Mouse (Mus musculus): ENCODE measurements around the gene Wdr13. TPM values are rescaled to one million over a fixed set of nuclear protein-coding genes. Genes with fewer than 3 reads are reported as not detected.

Wdr13 gene
- polyA plus RNA-seq (2015; fragmentation: Nextera tagmentation; extraction: Ambion mirVana) = 20.9 and 22.8 TPM in 2 replicates

GRCm38 (mm10) chrX:8132017-8132976, at the start of gene Wdr13:
Wdr13 (minus strand) TSS chrX:8132892.
- Histone ChIP-seq H3K4me2 (peak within 1 kb of the TSS; percentile 69), H3K27ac (replicated peaks) (peak within 1 kb of the TSS; percentile 98), H3K4me1 (peaks cover 7% of the 10 kb centered on the region; the same call in 1 of the 2 replicates), H3K27me3 (replicated peaks) (no peaks in the 10 kb centered on the region), H3K36me3 (peaks cover 36% of the 10 kb centered on the region), H3K9me3 (no peaks in the 10 kb centered on the region), H3K4me3 (peak within 1 kb of the TSS; percentile 64), H3K9ac (peak within 1 kb of the TSS; percentile 81)
- 5% methylated on average over 40 of the region's 40 CpGs for WGBS
- peak; percentile 90 for ATAC-seq (ENCODE audit: extremely low read depth, insufficient number of reproducible peaks, low FRiP score, low TSS enrichment)

DNA sequence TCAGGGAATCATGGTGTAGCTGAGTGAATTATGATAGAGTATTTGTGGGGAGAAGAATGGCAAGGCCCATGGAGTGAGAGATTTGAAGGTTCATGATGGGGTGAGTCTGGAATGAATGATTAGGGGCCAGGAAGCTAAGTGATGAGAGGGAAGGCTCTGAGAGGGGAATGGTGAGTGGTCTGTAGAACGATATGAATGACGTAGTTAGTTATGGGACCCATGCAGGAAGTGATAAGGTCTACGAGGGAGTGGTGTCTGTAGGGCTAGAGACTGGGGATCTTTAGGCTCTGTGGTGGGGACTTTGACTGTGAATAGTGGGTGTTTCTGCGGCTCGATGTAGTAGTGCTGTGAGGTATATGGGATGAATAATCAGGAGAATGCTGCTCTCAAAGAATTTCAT, 47.0 kb upstream of the Wdr13 start:
- H3K27ac ChIP-seq (replicated peaks) = no peak overlapping the region
- WGBS = 71% methylated on average over 5 of the region's 5 CpGs
- no peaks in the 10 kb centered on the region; the same call in 1 of the 2 replicates for H3K36me3 ChIP-seq
- peaks cover 4% of the 10 kb centered on the region for H3K4me1 ChIP-seq
- H3K9ac ChIP-seq = no peak overlapping the region
- H3K4me2 ChIP-seq = no peak overlapping the region
- no peaks in the 10 kb centered on the region for H3K27me3 ChIP-seq (replicated peaks)
- H3K4me3 ChIP-seq = no peak overlapping the region
- no peaks in the 10 kb centered on the region for H3K9me3 ChIP-seq
- ATAC-seq (ENCODE audit: extremely low read depth, insufficient number of reproducible peaks, low FRiP score, low TSS enrichment) = no peak

- Histone ChIP-seq H3K27me3 (replicated peaks) (no peaks in the 10 kb centered on the region), H3K9me3 (no peaks in the 10 kb centered on the region), H3K4me3 (no peak overlapping the region), H3K4me2 (no peak overlapping the region), H3K4me1 (peaks cover 6% of the 10 kb centered on the region), H3K9ac (no peak overlapping the region), H3K36me3 (no peaks in the 10 kb centered on the region), H3K27ac (replicated peaks) (no peak overlapping the region)
- ATAC-seq (ENCODE audit: extremely low read depth, insufficient number of reproducible peaks, low FRiP score, low TSS enrichment) = no peak
- WGBS = 74% methylated on average over 2 of the region's 2 CpGs
Observed at GRCm38 (mm10) chrX:8178871-8179270, 46.2 kb upstream of the Wdr13 start.

- Histone ChIP-seq H3K9ac (peak within 1 kb of the TSS; percentile 83), H3K27ac (replicated peaks) (peak within 1 kb of the TSS; percentile 61; the same call in 1 of the 2 replicates), H3K9me3 (no peaks in the 10 kb centered on the region), H3K27me3 (replicated peaks) (no peaks in the 10 kb centered on the region), H3K4me1 (peaks cover 6% of the 10 kb centered on the region), H3K36me3 (peaks cover 13% of the 10 kb centered on the region), H3K4me3 (peak within 1 kb of the TSS; percentile 72), H3K4me2 (peak within 1 kb of the TSS; percentile 69)
- ATAC-seq (ENCODE audit: extremely low read depth, insufficient number of reproducible peaks, low FRiP score, low TSS enrichment) = peak; percentile 94
- 11% methylated on average over 56 of the region's 56 CpGs for WGBS
Observed at GRCm38 (mm10) chrX:8175504-8176385, 43.1 kb upstream of the Wdr13 start, which contains the start of gene Tbc1d25. Tbc1d25 (minus strand) TSS chrX:8176181.

DNA sequence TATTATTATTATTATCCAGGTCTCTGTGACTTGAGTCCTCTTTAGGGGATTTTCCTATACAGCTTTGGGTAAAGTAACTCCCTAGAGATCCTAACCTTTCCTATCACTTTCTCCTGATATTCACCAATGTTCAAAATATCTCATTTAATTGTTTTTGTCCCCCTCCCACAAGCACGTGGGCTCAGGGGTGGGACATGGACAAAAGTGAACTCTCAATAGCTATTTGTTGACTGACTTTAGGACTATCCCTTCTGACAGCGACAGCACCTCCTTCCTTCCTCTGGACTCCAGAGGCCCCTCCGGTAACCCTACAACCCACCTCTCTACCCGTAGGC, 42.4 kb upstream of the Wdr13 start:
- Histone ChIP-seq H3K36me3 (peaks cover 13% of the 10 kb centered on the region), H3K27ac (replicated peaks) (no peak overlapping the region), H3K9me3 (no peaks in the 10 kb centered on the region), H3K27me3 (replicated peaks) (no peaks in the 10 kb centered on the region), H3K4me1 (peaks cover 6% of the 10 kb centered on the region), H3K4me3 (peak overlapping the region; percentile 72), H3K4me2 (peak overlapping the region; percentile 69), H3K9ac (peak overlapping the region; percentile 83)
- no peak for ATAC-seq (ENCODE audit: extremely low read depth, insufficient number of reproducible peaks, low FRiP score, low TSS enrichment)
- 4% methylated on average over 4 of the region's 4 CpGs for WGBS

DNA sequence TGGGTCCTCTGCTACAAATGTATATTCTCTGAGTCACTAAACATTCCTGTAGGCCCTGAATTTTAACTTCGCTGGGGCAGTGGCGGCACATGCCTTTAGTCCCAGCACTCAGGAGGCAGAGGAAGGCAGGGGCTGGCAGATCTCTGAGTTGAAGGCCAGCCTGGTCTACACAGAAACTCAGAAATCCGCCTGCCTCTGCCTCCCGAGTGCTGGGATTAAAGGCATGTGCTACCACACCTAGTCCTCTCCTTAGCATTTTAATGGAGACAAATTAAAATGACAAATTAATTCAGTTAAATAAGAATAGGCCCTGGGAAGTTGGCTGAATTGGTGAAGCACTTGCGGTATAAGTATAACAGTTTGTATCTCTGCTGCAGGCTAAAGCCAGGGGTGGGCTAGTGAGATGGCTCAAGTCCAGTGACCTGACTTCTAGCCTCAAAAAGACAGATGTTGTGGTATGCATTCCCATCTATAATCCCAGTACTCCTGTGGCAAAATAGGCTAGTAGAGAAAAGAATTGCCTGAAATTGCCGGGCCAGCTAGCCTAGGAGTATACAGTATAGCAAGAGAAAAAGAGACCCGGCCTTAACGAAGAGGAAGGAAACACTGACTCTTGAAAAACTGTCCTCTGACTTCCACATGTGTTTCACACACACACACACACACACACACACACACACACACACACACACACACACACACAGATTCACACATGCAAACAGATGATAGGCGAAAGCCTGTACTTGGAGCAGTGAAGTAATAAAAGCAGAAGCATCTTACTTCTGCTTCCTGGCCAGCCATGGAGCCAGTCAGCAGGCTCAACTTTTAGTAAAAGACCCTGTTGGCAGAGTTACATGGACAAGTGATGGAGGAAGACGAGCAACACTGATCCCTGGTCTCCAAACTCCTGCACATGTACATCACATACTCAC, 35.3 kb upstream of the Wdr13 start:
- H3K4me2 ChIP-seq = no peak overlapping the region
- H3K4me1 ChIP-seq = no peaks in the 10 kb centered on the region
- no peaks in the 10 kb centered on the region for H3K9me3 ChIP-seq
- H3K27me3 ChIP-seq (replicated peaks) = no peaks in the 10 kb centered on the region
- H3K36me3 ChIP-seq = peaks cover 42% of the 10 kb centered on the region
- H3K9ac ChIP-seq = no peak overlapping the region
- H3K27ac ChIP-seq (replicated peaks) = no peak overlapping the region
- no peak overlapping the region for H3K4me3 ChIP-seq
- no peak for ATAC-seq (ENCODE audit: extremely low read depth, insufficient number of reproducible peaks, low FRiP score, low TSS enrichment)
- 84% methylated on average over 9 of the region's 10 CpGs for WGBS

- H3K4me2 ChIP-seq = no peak overlapping the region
- no peak overlapping the region for H3K9ac ChIP-seq
- H3K27me3 ChIP-seq (replicated peaks) = no peaks in the 10 kb centered on the region
- peaks cover 27% of the 10 kb centered on the region for H3K36me3 ChIP-seq
- H3K4me1 ChIP-seq = no peaks in the 10 kb centered on the region; the same call in 1 of the 2 replicates
- H3K9me3 ChIP-seq = no peaks in the 10 kb centered on the region
- 87% methylated on average over 4 of the region's 4 CpGs for WGBS
- H3K27ac ChIP-seq (replicated peaks) = no peak overlapping the region
- no peak for ATAC-seq (ENCODE audit: extremely low read depth, insufficient number of reproducible peaks, low FRiP score, low TSS enrichment)
- H3K4me3 ChIP-seq = no peak overlapping the region
Observed at GRCm38 (mm10) chrX:8164471-8164870, 31.8 kb upstream of the Wdr13 start.

DNA sequence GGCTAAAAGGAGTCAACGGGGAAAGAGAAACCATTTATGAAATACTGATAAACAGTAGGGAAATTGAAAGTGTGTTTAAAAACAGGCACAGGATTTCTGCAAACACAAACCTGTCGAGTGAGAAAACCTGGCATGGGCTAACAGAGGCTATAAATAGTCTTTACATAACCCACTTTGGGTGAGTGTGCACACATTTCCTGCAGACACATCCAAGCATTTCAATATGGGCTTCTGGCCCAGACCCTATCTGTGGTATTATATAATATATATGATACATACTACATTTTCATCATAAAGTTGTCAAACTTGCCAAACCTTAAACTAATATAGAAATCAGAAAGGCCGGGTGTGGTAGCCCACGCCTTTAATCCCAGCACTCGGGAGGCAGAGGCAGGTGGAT, 30.4 kb upstream of the Wdr13 start:
- no peak overlapping the region for H3K4me3 ChIP-seq
- H3K4me2 ChIP-seq = no peak overlapping the region
- H3K27me3 ChIP-seq (replicated peaks) = no peaks in the 10 kb centered on the region
- ATAC-seq (ENCODE audit: extremely low read depth, insufficient number of reproducible peaks, low FRiP score, low TSS enrichment) = no peak
- no peaks in the 10 kb centered on the region for H3K9me3 ChIP-seq
- 0 out of 2 replicates have a peak overlapping the region, but pooled peaks have one; percentile 40 for H3K9ac ChIP-seq
- peak overlapping the region; percentile 36 for H3K27ac ChIP-seq (replicated peaks)
- 68% methylated on average over 5 of the region's 5 CpGs for WGBS
- no peaks in the 10 kb centered on the region; the same call in 1 of the 2 replicates for H3K4me1 ChIP-seq
- peaks cover 29% of the 10 kb centered on the region for H3K36me3 ChIP-seq

GRCm38 (mm10) chrX:8145153-8145991, 12.7 kb upstream of the Wdr13 start, which contains the start of gene Rbm3:
Rbm3 (minus strand) TSS chrX:8145880.
- peak; percentile 86 for ATAC-seq (ENCODE audit: extremely low read depth, insufficient number of reproducible peaks, low FRiP score, low TSS enrichment)
- no peaks in the 10 kb centered on the region for H3K27me3 ChIP-seq (replicated peaks)
- H3K36me3 ChIP-seq = peaks cover 37% of the 10 kb centered on the region
- H3K4me2 ChIP-seq = peak within 1 kb of the TSS; percentile 78
- H3K4me1 ChIP-seq = peaks cover 13% of the 10 kb centered on the region
- peak within 1 kb of the TSS; percentile 98 for H3K27ac ChIP-seq (replicated peaks)
- H3K4me3 ChIP-seq = peak within 1 kb of the TSS; percentile 70
- 11% methylated on average over 63 of the region's 65 CpGs for WGBS
- peak within 1 kb of the TSS; percentile 93 for H3K9ac ChIP-seq
- no peaks in the 10 kb centered on the region for H3K9me3 ChIP-seq

- Histone ChIP-seq H3K4me2 (peak overlapping the region; percentile 78), H3K27me3 (replicated peaks) (no peaks in the 10 kb centered on the region), H3K9ac (peak overlapping the region; percentile 93), H3K9me3 (no peaks in the 10 kb centered on the region), H3K36me3 (peaks cover 53% of the 10 kb centered on the region), H3K27ac (replicated peaks) (no peak overlapping the region), H3K4me3 (peak overlapping the region; percentile 70), H3K4me1 (peaks cover 13% of the 10 kb centered on the region)
- WGBS = 75% methylated on average over 7 of the region's 7 CpGs
- no peak for ATAC-seq (ENCODE audit: extremely low read depth, insufficient number of reproducible peaks, low FRiP score, low TSS enrichment)
Observed at GRCm38 (mm10) chrX:8143750-8144149, 11.1 kb upstream of the Wdr13 start.
